Mouse (Mus musculus) midbrain, embryonic 12.5 days (tissue): ENCODE data around the gene Tsfm. TPM values are rescaled to one million over a fixed set of nuclear protein-coding genes. Genes with fewer than 3 reads are reported as not detected.

Source experiments
- ATAC-seq: fragments of 200-750 bp; cut with Nextera tagmentation; 2 replicates; pipeline ENCODE4 v1.8.0; 2017; ENCODE audit warnings: low read depth, moderate TSS enrichment, moderate library complexity; ENCODE audit not compliant: low FRiP score
- H3K27ac ChIP-seq: fragments of 300-500 bp; sonication (generic); replicated peaks from 2 replicates; pipeline ENCODE4 v1.5.1; 2016; ENCODE audit warnings: mild to moderate bottlenecking
- H3K27me3 ChIP-seq: fragments of 300-500 bp; sonication (generic); 2 replicates; pipeline ENCODE4 v1.6.1; 2016; ENCODE audit warnings: mild to moderate bottlenecking
- H3K36me3 ChIP-seq: fragments of 300-500 bp; sonication (generic); 2 replicates; pipeline ENCODE4 v1.6.1; 2016
- H3K4me1 ChIP-seq: fragments of 300-500 bp; sonication (generic); 2 replicates; pipeline ENCODE4 v1.6.1; 2016
- H3K4me2 ChIP-seq: fragments of 300-500 bp; sonication (generic); replicated peaks from 2 replicates; pipeline ENCODE4 v1.6.1; 2016; ENCODE audit warnings: mild to moderate bottlenecking, moderate library complexity
- H3K4me3 ChIP-seq: fragments of 300-500 bp; sonication (generic); 2 replicates; pipeline ENCODE4 v1.5.1; 2016; ENCODE audit warnings: mild to moderate bottlenecking
- H3K9ac ChIP-seq: fragments of 300-500 bp; sonication (generic); replicated peaks from 2 replicates; pipeline ENCODE4 v1.6.1; 2016; ENCODE audit warnings: mild to moderate bottlenecking, moderate library complexity
- H3K9me3 ChIP-seq: fragments of 300-500 bp; sonication (generic); 2 replicates; pipeline ENCODE4 v1.6.1; 2016; ENCODE audit warnings: mild to moderate bottlenecking
- WGBS: fragments of 180-500 bp; shearing (Covaris S2); methylation state at CpG from one replicate; pipeline ENCODE4 v1.1.7; 2016; 5-methylcytosine and 5-hydroxymethylcytosine counted together
- polyA plus RNA-seq: library from polyadenylated mRNA; unstranded; fragments of >200 nt; fragmentation: Nextera tagmentation; extraction: Ambion mirVana; gene quantifications from 2 replicates; pipeline ENCODE4 v1.2.1, GENCODE M21; 2016

The Tsfm gene
- polyA plus RNA-seq, 1 experiment from 2014 or later: 79.2 TPM

GRCm38 (mm10) chr10:126980933-126981530 is 49.6 kb downstream of the Tsfm start:
- Histone ChIP-seq H3K4me3 (peak overlapping the region; percentile 100), H3K4me1 (peaks cover 60% of the 10 kb centered on the region), H3K27ac (peak overlapping the region; percentile 99), H3K27me3 (no peaks in the 10 kb centered on the region; the same call in 1 of the 2 replicates), H3K9me3 (no peaks in the 10 kb centered on the region), H3K9ac (peak overlapping the region; percentile 96), H3K36me3 (no peaks in the 10 kb centered on the region), H3K4me2 (peak overlapping the region; percentile 83)
- no peak for ATAC-seq
- WGBS: 5% methylated on average over 11 of the region's 11 CpGs

DNA sequence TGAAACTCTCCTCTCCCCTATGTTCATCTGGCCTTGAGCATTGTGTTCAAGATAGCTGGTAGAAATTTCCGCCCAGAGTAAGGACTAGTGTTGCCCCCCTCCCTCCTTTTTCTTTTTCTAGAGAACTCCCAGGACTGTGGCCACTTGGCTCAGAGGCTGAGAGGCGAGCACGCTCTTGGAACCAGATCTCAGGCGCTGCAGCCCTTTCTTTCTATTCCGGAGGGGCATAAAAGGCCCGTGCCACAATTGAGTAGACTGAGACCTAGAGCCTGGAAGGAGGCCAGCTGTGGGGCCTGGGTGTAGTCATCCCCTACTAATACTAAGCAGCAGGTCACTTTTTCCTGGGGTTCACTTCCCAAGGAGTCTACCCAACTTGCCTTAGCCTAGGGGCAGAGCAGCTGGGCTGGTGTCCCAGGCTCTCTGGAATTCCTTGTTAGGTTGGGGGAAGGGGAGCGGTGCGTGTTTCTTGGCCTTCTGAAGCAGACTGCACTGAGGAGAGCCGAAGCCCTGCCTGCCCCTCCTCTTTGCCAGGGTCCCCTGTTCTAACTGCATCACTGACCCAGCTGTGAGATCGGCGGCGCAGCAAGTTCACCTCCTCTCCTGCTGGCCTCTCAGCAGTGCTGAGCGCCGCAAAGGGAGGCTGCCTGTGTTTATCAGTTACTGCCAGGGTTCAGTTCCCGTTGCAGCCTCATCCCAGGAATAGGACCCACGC is 50.3 kb downstream of the Tsfm start:
- under 1% methylated on average over 16 of the region's 16 CpGs for WGBS
- peaks cover 56% of the 10 kb centered on the region for H3K4me1 ChIP-seq

DNA sequence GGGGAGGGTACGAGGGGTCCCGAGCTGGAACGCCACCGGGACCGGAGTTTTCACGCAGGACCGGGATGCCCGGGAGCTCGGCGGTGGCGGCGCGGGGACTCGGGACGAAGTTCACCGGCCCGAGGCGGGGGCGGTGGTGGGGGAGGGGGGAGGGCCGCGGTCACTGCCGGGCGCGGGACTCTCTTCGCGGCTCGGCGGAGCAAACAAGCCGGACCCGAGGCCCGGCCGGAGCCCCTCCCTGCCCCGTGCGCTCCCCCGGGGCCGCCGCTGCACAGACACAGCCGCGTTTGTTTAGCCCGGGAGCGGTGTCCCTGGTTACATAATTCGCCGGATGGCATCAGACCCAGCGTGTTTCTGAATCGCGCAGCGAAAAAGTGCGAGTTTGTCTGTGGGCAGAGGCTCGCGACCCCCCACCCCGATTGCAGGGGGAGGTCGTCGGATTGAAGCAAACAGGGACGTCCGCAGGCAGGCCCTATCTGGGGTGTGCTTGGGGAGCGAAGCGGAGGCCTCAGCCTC is 50.9 kb downstream of the Tsfm start:
- peak overlapping the region; percentile 83 for H3K4me2 ChIP-seq
- ATAC-seq: peak; percentile 5
- peak overlapping the region; percentile 96 for H3K9ac ChIP-seq
- peak overlapping the region; percentile 99 for H3K27ac ChIP-seq
- H3K4me3 ChIP-seq: peak overlapping the region; percentile 100
- WGBS: under 1% methylated on average over 39 of the region's 57 CpGs
- peaks cover 6% of the 10 kb centered on the region for H3K27me3 ChIP-seq
- H3K4me1 ChIP-seq: peaks cover 50% of the 10 kb centered on the region
- no peaks in the 10 kb centered on the region for H3K9me3 ChIP-seq
- no peaks in the 10 kb centered on the region for H3K36me3 ChIP-seq

More for the DNA sequence above, 50.3 kb downstream of the Tsfm start:
- no peaks in the 10 kb centered on the region for H3K36me3 ChIP-seq
- peak; percentile 9 for ATAC-seq
- H3K4me3 ChIP-seq: peak overlapping the region; percentile 100
- H3K27me3 ChIP-seq: peaks cover 3% of the 10 kb centered on the region
- peak overlapping the region; percentile 96 for H3K9ac ChIP-seq
- H3K9me3 ChIP-seq: no peaks in the 10 kb centered on the region
- peak overlapping the region; percentile 83 for H3K4me2 ChIP-seq
- H3K27ac ChIP-seq: peak overlapping the region; percentile 99

- under 1% methylated on average over 40 of the region's 62 CpGs for WGBS
- Histone ChIP-seq H3K36me3 (no peaks in the 10 kb centered on the region), H3K9ac (peak overlapping the region; percentile 96), H3K9me3 (no peaks in the 10 kb centered on the region), H3K4me1 (peaks cover 45% of the 10 kb centered on the region), H3K4me2 (peak overlapping the region; percentile 83), H3K27ac (peak overlapping the region; percentile 99), H3K27me3 (peaks cover 6% of the 10 kb centered on the region), H3K4me3 (peak overlapping the region; percentile 100)
- ATAC-seq: peak; percentile 14
These were observed 51.5 kb downstream of the Tsfm start for GRCm38 (mm10) chr10:126979121-126979635.

DNA sequence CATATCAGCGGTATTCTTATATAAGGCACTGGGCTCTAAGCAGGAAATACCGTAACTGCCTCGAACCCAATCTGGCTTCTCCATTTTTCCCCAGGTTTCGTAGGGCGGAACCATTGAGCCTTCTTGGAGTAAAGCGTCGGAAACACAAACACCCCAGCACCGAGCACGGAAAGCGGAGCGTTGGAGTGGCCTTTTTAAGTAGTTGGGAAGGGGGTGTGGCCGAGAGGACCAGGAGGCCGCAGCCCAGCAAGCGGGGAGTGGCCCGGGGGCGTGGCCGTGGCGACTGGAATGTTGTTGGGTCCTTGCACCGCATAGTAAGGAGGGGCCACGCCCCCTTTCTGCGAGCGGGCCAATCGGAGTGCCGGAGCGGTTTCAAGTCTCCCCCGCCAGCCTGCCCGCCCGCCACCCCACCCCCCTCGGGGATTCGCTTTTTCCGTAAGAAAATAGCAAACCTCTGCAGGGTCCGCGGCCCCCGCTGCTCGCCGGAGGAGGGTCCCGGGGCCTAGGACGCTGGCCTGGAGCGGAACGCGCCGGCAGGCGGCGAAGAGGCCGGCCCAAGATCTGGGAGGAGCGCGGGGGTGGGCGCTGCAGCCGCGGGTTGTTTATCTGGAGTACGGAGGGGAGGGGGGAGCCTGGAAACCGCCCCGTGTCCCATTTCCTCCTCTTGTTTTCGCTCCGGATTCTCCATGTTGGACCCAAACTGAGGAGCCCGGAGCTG is 52.2 kb downstream of the Tsfm start, which contains the start of gene Ctdsp2:
Ctdsp2 (plus strand) TSS at position 441 of the 718 bp plus-strand sequence.
- Histone ChIP-seq H3K36me3 (no peaks in the 10 kb centered on the region), H3K27me3 (peaks cover 8% of the 10 kb centered on the region), H3K4me1 (peaks cover 38% of the 10 kb centered on the region), H3K4me3 (peak within 1 kb of the TSS; percentile 100), H3K9me3 (no peaks in the 10 kb centered on the region), H3K9ac (peak within 1 kb of the TSS; percentile 96), H3K27ac (peak within 1 kb of the TSS; percentile 99), H3K4me2 (peak within 1 kb of the TSS; percentile 83)
- under 1% methylated on average over 47 of the region's 56 CpGs for WGBS
- peak; percentile 91 for ATAC-seq

DNA sequence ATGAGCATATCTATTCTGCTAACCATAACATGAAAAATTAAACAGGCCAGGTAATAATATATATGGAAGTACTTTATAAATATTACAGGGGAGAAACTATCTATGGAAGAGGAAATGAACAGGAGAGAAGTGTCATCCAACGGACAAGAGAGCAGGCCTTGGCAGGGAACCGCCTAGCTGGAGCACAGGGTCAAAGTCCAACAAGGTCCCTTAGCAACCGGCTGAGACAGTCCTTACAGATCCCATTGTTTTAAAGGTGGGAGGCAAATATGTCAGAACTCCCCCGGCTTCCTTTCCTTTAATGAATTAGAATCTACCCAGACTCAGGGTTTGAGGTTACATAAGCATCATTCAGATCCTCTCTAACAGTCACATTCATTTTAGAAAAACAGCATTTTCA is 53.6 kb downstream of the Tsfm start:
- H3K4me2 ChIP-seq: no peak overlapping the region
- no peaks in the 10 kb centered on the region for H3K9me3 ChIP-seq
- peaks cover 35% of the 10 kb centered on the region for H3K4me1 ChIP-seq
- peaks cover 18% of the 10 kb centered on the region for H3K27me3 ChIP-seq
- 34% methylated on average over 4 of the region's 4 CpGs for WGBS
- no peak overlapping the region for H3K4me3 ChIP-seq
- no peaks in the 10 kb centered on the region for H3K36me3 ChIP-seq
- no peak overlapping the region for H3K9ac ChIP-seq
- no peak overlapping the region for H3K27ac ChIP-seq
- ATAC-seq: no peak

DNA sequence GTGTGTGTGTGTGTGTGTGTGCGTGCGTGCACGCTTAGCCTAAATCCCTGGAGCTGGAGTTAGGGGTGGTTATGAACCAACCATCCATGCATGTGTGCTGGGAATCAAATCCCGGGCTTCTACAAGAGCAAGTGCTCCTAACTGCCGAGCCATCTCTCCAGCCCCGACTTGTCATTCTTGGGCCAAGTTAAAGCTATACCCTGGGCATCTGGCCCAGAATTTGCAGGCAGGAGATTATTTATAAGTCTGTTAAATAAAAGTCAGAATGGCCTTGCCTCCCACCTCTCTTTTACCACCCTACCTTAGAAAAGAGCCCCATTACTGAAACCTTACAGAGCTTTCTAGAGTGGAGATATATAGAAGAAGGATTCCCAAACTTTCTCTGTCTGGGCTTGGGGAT is 54.9 kb downstream of the Tsfm start:
- Histone ChIP-seq H3K4me2 (no peak overlapping the region), H3K4me3 (no peak overlapping the region), H3K27ac (no peak overlapping the region), H3K27me3 (peaks cover 25% of the 10 kb centered on the region), H3K36me3 (no peaks in the 10 kb centered on the region), H3K9me3 (no peaks in the 10 kb centered on the region), H3K4me1 (peaks cover 29% of the 10 kb centered on the region), H3K9ac (no peak overlapping the region)
- ATAC-seq: no peak
- WGBS: 92% methylated on average over 6 of the region's 6 CpGs

DNA sequence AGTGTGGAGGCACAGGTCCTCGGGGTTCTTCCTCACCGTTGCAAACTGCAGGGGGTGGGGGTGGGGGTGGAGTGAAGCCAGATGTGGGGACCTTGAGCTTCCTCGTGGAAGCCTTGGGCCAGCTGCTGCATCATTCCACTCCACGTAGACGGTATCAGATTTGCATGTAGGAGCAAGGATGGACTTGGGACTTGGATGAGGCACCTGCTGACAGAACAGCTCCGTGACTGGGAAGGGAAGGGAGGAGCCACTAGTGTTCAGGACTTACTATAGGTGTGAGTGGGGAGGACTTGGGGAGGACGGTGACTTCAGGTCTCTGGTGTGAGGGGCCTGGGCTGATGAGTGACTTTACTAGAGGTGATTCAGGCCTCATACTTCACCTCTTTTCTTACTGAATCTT is 57.7 kb downstream of the Tsfm start:
- no peak overlapping the region for H3K4me3 ChIP-seq
- peaks cover 37% of the 10 kb centered on the region for H3K27me3 ChIP-seq
- WGBS: 38% methylated on average over 7 of the region's 7 CpGs
- H3K9ac ChIP-seq: no peak overlapping the region
- no peaks in the 10 kb centered on the region for H3K9me3 ChIP-seq
- H3K36me3 ChIP-seq: no peaks in the 10 kb centered on the region
- H3K4me1 ChIP-seq: peaks cover 21% of the 10 kb centered on the region
- no peak for ATAC-seq
- no peak overlapping the region for H3K27ac ChIP-seq
- H3K4me2 ChIP-seq: no peak overlapping the region

DNA sequence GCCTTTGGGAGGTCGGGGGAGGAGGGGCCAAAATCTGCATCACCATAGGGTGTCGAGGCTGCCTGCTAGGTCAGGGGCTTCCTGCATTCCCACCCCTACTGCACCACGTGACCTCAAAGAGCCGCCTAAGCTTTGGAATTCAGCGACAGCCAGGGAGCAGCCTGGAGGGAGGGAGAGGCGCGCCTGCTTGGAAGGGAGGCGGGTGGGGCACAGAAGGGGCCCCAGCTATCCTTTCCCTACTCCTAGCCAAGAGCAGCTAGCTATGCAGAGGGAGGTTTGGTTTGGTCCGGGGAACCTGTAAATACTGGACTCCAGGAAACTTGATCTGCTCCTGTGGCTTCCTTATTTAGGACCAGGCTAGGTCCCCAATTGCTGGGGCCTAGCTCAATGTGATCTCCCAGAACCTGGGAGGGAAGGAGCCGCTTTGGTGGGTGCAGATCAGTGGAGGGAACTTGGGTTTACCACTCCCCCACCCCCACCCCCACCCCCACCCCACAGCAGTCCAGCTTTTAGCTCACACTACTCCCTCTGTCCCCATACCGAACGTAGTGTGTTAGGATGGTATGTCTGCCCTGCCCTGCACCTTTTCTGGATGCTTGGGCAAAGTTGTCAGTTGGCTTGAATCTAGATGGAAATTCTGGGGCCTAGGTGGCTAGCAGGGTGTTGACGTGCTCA is 58.5 kb downstream of the Tsfm start:
- peak overlapping the region; percentile 37 for H3K4me2 ChIP-seq
- H3K9me3 ChIP-seq: no peaks in the 10 kb centered on the region
- peaks cover 37% of the 10 kb centered on the region for H3K27me3 ChIP-seq
- 0 out of 2 replicates have a peak overlapping the region, but pooled peaks have one; percentile 0 for H3K27ac ChIP-seq
- H3K4me1 ChIP-seq: peaks cover 18% of the 10 kb centered on the region
- H3K36me3 ChIP-seq: no peaks in the 10 kb centered on the region
- H3K4me3 ChIP-seq: peak overlapping the region; percentile 9; the same call in 1 of the 2 replicates
- 0 out of 2 replicates have a peak overlapping the region, but pooled peaks have one; percentile 1 for H3K9ac ChIP-seq
- 5% methylated on average over 13 of the region's 13 CpGs for WGBS
- ATAC-seq: peak; percentile 88

DNA sequence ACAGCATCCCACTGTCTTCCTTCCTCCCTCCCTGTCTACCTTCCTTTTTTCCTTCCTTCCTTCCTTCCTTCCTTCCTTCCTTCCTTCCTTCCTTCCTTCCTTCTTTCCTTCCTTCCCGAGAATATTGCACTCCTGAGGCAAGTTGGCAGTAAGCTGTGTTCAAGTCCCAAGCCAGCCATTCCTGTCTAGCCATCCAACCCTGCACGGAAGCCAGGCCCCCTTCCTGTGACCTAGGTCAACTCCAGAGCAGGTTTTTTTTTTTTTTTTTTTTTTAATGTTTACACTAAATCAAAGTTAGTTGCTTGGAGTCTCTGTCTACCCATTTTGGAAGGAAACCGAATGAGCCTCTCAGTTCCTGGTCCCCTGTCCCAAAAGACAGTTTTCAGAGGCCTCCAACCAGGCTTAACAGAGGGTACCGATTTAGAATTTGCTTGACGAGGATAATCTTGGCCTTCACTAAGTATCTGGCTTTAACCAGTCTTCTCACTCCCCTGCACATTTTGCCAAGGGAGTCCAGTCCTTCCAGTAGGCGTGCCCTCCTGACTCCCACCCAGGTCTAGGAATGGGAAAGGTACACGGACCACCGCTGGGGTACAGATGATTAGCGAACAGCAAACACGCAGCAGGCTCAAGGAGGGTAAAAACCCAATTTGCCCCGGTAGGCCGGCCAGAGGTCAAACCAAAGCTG is 59.1 kb downstream of the Tsfm start:
- peak overlapping the region; percentile 9; the same call in 1 of the 2 replicates for H3K4me3 ChIP-seq

More for the DNA sequence above, 59.1 kb downstream of the Tsfm start:
- no peaks in the 10 kb centered on the region for H3K36me3 ChIP-seq
- 0 out of 2 replicates have a peak overlapping the region, but pooled peaks have one; percentile 1 for H3K9ac ChIP-seq
- WGBS: 5% methylated on average over 12 of the region's 12 CpGs
- H3K4me1 ChIP-seq: peaks cover 18% of the 10 kb centered on the region
- peaks cover 37% of the 10 kb centered on the region for H3K27me3 ChIP-seq
- H3K4me2 ChIP-seq: peak overlapping the region; percentile 37
- peak; percentile 61 for ATAC-seq
- no peaks in the 10 kb centered on the region for H3K9me3 ChIP-seq
- H3K27ac ChIP-seq: 0 out of 2 replicates have a peak overlapping the region, but pooled peaks have one; percentile 0
